Mouse (Mus musculus) myocyte (in vitro differentiated cells): ENCODE measurements around the gene Dhrs4. TPM values are rescaled to one million over a fixed set of nuclear protein-coding genes. Genes with fewer than 3 reads are reported as not detected.

Source experiments
- H3K27me3 ChIP-seq: one replicate; pipeline ENCODE4 v1.6.1; 2011; ENCODE audit not compliant: control insufficient read depth, insufficient read depth, insufficient read length
- H3K36me3 ChIP-seq: one replicate; pipeline ENCODE4 v1.6.1; 2011; ENCODE audit not compliant: control insufficient read depth, insufficient read depth
- H3K4me2 ChIP-seq: one replicate; pipeline ENCODE4 v1.6.1; 2011; ENCODE audit warnings: low read depth, control low read depth
- H3K4me3 ChIP-seq: one replicate; pipeline ENCODE4 v1.5.1; 2011; ENCODE audit warnings: mild to moderate bottlenecking, control low read depth, moderate library complexity
- H3K79me2 ChIP-seq: one replicate; pipeline ENCODE4 v1.6.1; 2011; ENCODE audit not compliant: control insufficient read depth, insufficient read depth
- H3ac ChIP-seq: one replicate; pipeline ENCODE4 v1.6.1; 2011; ENCODE audit not compliant: control insufficient read depth, insufficient read length
- CEBPB ChIP-seq: IDR thresholded peaks from 2 replicates; pipeline ENCODE4 v1.6.1; 2011; ENCODE audit warnings: mild to moderate bottlenecking, moderate library complexity; ENCODE audit not compliant: poor library complexity, insufficient read depth, severe bottlenecking
- E2F4 ChIP-seq: IDR thresholded peaks from one replicate; pipeline ENCODE4 v1.6.1; 2011; ENCODE audit warnings: mild to moderate bottlenecking, control low read depth, moderate library complexity; ENCODE audit not compliant: insufficient read depth
- MAX ChIP-seq: IDR thresholded peaks from one replicate; pipeline ENCODE4 v1.6.1; 2011; ENCODE audit warnings: low read depth, mild to moderate bottlenecking, control low read depth
- MYOD1 ChIP-seq, 3 experiments: IDR thresholded peaks; one replicate each; pipeline ENCODE4 v1.6.1; 2011; ENCODE audit warnings: control low read depth in 2 of 3, low read depth in 2 of 3, mild to moderate bottlenecking in 2 of 3, moderate library complexity in 1 of 3; ENCODE audit not compliant: insufficient read length in 2 of 3, control insufficient read depth in 1 of 3
- MYOG ChIP-seq, 3 experiments: IDR thresholded peaks; one replicate each; pipeline ENCODE4 v1.6.1; 2011; ENCODE audit warnings: control low read depth in 2 of 3, low read depth in 2 of 3, mild to moderate bottlenecking in 2 of 3; ENCODE audit not compliant: insufficient read length in 2 of 3, control insufficient read depth in 1 of 3, insufficient read depth in 1 of 3
- POLR2A ChIP-seq: IDR thresholded peaks from one replicate; pipeline ENCODE4 v1.6.1; 2011; ENCODE audit warnings: low read depth, mild to moderate bottlenecking, control low read depth, moderate library complexity; ENCODE audit not compliant: insufficient read length
- POLR2AphosphoS2 ChIP-seq: IDR thresholded peaks from one replicate; pipeline ENCODE4 v1.6.1; 2011; ENCODE audit warnings: low read depth, control low read depth; ENCODE audit not compliant: insufficient read length
- REST ChIP-seq: IDR thresholded peaks from one replicate; pipeline ENCODE4 v1.6.1; 2011; ENCODE audit warnings: mild to moderate bottlenecking, control low read depth, moderate library complexity; ENCODE audit not compliant: insufficient read depth, insufficient read length
- SRF ChIP-seq: IDR thresholded peaks from one replicate; pipeline ENCODE4 v1.6.1; 2011; ENCODE audit warnings: low read depth; ENCODE audit not compliant: control insufficient read depth, insufficient read length
- TCF12 ChIP-seq: IDR thresholded peaks from one replicate; pipeline ENCODE4 v1.6.1; 2011; ENCODE audit warnings: mild to moderate bottlenecking, control low read depth; ENCODE audit not compliant: poor library complexity, insufficient read depth, severe bottlenecking
- TCF3 ChIP-seq: IDR thresholded peaks from one replicate; pipeline ENCODE4 v1.6.1; 2011; ENCODE audit warnings: low read depth, control low read depth; ENCODE audit not compliant: insufficient read length
- USF1 ChIP-seq: IDR thresholded peaks from one replicate; pipeline ENCODE4 v1.6.1; 2011; ENCODE audit warnings: low read depth, mild to moderate bottlenecking, control low read depth, moderate library complexity
- polyA plus RNA-seq: library from polyadenylated mRNA; unstranded; fragments of >200 nt; fragmentation: generic; extraction: Trizol; gene quantifications from one replicate; pipeline ENCODE4 v1.2.1, GENCODE M21; 2012; ENCODE audit warnings: missing spikeins

Gene Dhrs4
- polyA plus RNA-seq = 29.6 TPM

- Histone ChIP-seq H3K4me2 (peak within 1 kb of the TSS; percentile 86), H3ac (no peak within 1 kb of the TSS), H3K36me3 (no peaks in the 10 kb centered on the region), H3K4me3 (peak within 1 kb of the TSS; percentile 65), H3K79me2 (no peaks in the 10 kb centered on the region), H3K27me3 (no peaks in the 10 kb centered on the region)
- TF ChIP-seq TCF12 = no peak
- peak; percentile 70 for TF ChIP-seq POLR2A
- no peak for TF ChIP-seq REST
Measured at GRCm38 (mm10) chr14:55478651-55479599, at the start of gene Dhrs4. Gene Dhrs4 (plus strand): TSS chr14:55478758.

DNA sequence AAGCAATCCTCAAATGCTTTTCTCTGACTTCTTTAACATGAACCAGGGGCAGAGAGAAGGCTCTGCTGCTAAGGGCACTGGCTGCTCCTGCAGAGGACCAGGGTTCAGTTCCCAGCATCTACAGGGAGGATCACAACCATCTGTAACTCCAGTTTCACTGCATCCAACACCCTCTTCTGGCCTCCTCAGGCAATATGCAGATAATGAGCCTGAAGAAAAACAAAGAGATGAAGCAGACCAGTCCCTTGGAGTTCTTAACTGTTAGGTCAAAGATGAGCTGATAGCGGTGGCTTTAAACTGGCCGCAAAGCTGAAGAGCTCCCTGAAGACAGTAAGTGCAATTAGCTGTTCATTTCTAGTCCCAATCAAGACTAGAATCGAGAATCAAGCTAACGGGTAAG is 48.3 kb upstream of the Dhrs4 start:
- H3K27me3 ChIP-seq = peaks cover 64% of the 10 kb centered on the region
- TF ChIP-seq E2F4 = no peak
- no peak for TF ChIP-seq MYOG (IDR thresholded peaks at IDR 0.05; ENCODE audit: control insufficient read depth in 1 of 3, insufficient read depth in 1 of 3, insufficient read length in 2 of 3, low read depth in 2 of 3)
- no peak for TF ChIP-seq POLR2A
- TF ChIP-seq USF1 = no peak
- TF ChIP-seq TCF3 = no peak
- no peak for TF ChIP-seq MAX
- TF ChIP-seq TCF12 = no peak
- TF ChIP-seq CEBPB = no peak
- TF ChIP-seq MYOD1 (IDR thresholded peaks at IDR 0.05; ENCODE audit: control insufficient read depth in 1 of 3, insufficient read length in 2 of 3, low read depth in 2 of 3) = no peak
- TF ChIP-seq POLR2AphosphoS2 = no peak
- no peak overlapping the region for H3K4me2 ChIP-seq

DNA sequence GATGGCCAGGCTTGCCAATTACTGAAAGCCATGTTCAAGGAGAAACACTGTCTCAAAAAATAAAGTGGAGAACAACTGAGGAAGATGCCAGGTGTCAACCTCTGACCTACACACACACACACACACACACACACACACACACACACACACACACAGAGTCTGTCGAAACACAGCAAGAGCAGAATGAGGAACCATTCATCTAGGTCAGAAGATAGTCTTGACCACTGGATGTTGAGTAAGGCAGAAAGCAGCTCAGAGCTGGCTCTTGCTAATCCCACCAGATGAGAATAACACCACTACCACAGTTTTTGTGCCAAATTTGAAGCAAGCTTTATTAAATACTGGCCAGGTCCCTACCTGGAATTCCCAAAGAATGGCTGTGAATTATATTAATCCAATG is 45.5 kb upstream of the Dhrs4 start:
- peaks cover 56% of the 10 kb centered on the region for H3K27me3 ChIP-seq
- H3K4me2 ChIP-seq = no peak overlapping the region
- no peak overlapping the region for H3K4me3 ChIP-seq
- H3K79me2 ChIP-seq = no peaks in the 10 kb centered on the region
- no peak for TF ChIP-seq POLR2A
- no peak for TF ChIP-seq SRF
- no peak for TF ChIP-seq REST
- TF ChIP-seq CEBPB = no peak
- TF ChIP-seq MYOG (IDR thresholded peaks at IDR 0.05; ENCODE audit: control insufficient read depth in 1 of 3, insufficient read depth in 1 of 3, insufficient read length in 2 of 3, low read depth in 2 of 3) = no peak
- no peak for TF ChIP-seq TCF3
- no peak for TF ChIP-seq USF1
- TF ChIP-seq MYOD1 (IDR thresholded peaks at IDR 0.05; ENCODE audit: control insufficient read depth in 1 of 3, insufficient read length in 2 of 3, low read depth in 2 of 3) = no peak
- TF ChIP-seq TCF12 = no peak
- no peak for TF ChIP-seq MAX
- no peak for TF ChIP-seq E2F4
- no peak for TF ChIP-seq POLR2AphosphoS2
- no peak overlapping the region for H3ac ChIP-seq
- no peaks in the 10 kb centered on the region for H3K36me3 ChIP-seq

More for the DNA sequence above, 48.3 kb upstream of the Dhrs4 start:
- Histone ChIP-seq H3K4me3 (no peak overlapping the region), H3ac (no peak overlapping the region), H3K79me2 (no peaks in the 10 kb centered on the region), H3K36me3 (no peaks in the 10 kb centered on the region)

DNA sequence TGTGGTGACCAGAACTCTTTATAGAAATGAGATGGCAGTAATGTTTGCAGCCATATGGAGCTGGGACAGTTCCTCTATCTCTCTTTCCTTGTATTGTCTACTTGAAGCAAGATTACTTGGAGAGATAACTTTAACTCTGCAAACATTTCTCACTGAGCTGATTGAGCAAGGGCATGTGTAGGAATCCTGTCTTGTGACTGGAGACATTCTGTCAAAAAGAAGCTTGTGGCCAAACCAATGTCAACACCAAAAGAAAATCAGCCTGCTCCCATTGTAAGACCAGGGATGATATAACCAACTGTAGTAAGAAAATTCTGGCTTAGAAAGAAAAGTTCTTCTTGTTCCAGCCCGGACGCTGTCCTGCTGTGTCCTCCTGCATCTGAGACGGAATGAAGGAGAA is 43.7 kb upstream of the Dhrs4 start:
- H3K27me3 ChIP-seq = peaks cover 48% of the 10 kb centered on the region
- no peak overlapping the region for H3K4me2 ChIP-seq
- TF ChIP-seq CEBPB = no peak
- TF ChIP-seq MYOD1 (IDR thresholded peaks at IDR 0.05; ENCODE audit: control insufficient read depth in 1 of 3, insufficient read length in 2 of 3, low read depth in 2 of 3) = no peak
- no peak for TF ChIP-seq POLR2A
- TF ChIP-seq E2F4 = no peak
- no peak for TF ChIP-seq REST
- no peak for TF ChIP-seq USF1
- no peak for TF ChIP-seq MAX
- TF ChIP-seq SRF = no peak
- no peak for TF ChIP-seq TCF3
- no peak for TF ChIP-seq POLR2AphosphoS2
- TF ChIP-seq TCF12 = no peak
- TF ChIP-seq MYOG (IDR thresholded peaks at IDR 0.05; ENCODE audit: control insufficient read depth in 1 of 3, insufficient read depth in 1 of 3, insufficient read length in 2 of 3, low read depth in 2 of 3) = no peak
- H3K4me3 ChIP-seq = no peak overlapping the region
- H3K36me3 ChIP-seq = no peaks in the 10 kb centered on the region
- no peak overlapping the region for H3ac ChIP-seq
- no peaks in the 10 kb centered on the region for H3K79me2 ChIP-seq

DNA sequence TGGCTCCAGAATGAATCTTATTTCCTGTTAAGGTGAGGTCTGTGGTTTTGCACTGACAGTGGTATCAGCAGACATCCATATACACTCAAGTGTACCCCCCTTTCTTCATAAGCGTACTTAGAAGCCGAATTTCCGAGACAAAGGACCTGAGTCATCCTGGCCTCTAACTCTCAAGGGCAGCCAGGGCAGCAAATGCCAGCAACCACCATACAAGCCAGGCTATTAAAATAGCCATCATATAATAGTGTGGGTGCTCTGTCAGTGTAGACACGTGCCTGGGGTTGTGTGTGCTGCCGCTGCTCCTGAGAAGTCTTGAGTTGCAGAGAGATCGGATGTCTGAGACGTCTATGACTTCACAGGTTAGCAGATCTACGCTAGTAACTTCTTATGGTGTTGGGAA is 41.4 kb upstream of the Dhrs4 start:
- no peaks in the 10 kb centered on the region for H3K79me2 ChIP-seq
- no peak overlapping the region for H3K4me2 ChIP-seq
- no peak overlapping the region for H3ac ChIP-seq
- H3K36me3 ChIP-seq = no peaks in the 10 kb centered on the region
- H3K27me3 ChIP-seq = peaks cover 34% of the 10 kb centered on the region
- TF ChIP-seq REST (no peak), MAX (no peak), MYOG (IDR thresholded peaks at IDR 0.05; ENCODE audit: control insufficient read depth in 1 of 3, insufficient read depth in 1 of 3, insufficient read length in 2 of 3, low read depth in 2 of 3) (no peak), TCF3 (no peak), E2F4 (no peak), TCF12 (no peak), POLR2A (no peak), USF1 (no peak), CEBPB (no peak), MYOD1 (IDR thresholded peaks at IDR 0.05; ENCODE audit: control insufficient read depth in 1 of 3, insufficient read length in 2 of 3, low read depth in 2 of 3) (no peak), POLR2AphosphoS2 (no peak), SRF (no peak)
- no peak overlapping the region for H3K4me3 ChIP-seq
